In genomic region chr7:30973251-30973500, GRCm38 (mm10) we compare ENCODE assay signal across 8 mouse cellular contexts. TPM values are rescaled to one million over a fixed set of nuclear protein-coding genes. Genes with fewer than 3 reads are reported as not detected.
DNase-seq lines count a peak whose midpoint lies in the region; ATAC-seq and TF ChIP-seq lines count a peak whose summit lies in the region.

Gene Lsr (minus strand): TSS chr7:30973464.

- H3K4me3 ChIP-seq in heart, embryonic 14.5 days (ENCODE audit: control insufficient read depth in 1 of 2, insufficient read depth in 1 of 2, low read depth in 1 of 2, low read length in 2 of 2) = peak within 1 kb of the TSS; percentile 40 to 44
- peak within 1 kb of the TSS; percentile 61; the same call in 1 of the 2 replicates for H3K4me3 ChIP-seq in G1E (ENCODE audit: low read depth, low read length)
- H3K4me3 ChIP-seq in forebrain, embryonic 11.5 days (ENCODE audit: low read depth, low read length) = peak within 1 kb of the TSS; percentile 48
- H3K4me3 ChIP-seq in olfactory bulb, adult 2 months (ENCODE audit: insufficient read depth, low read depth, low read length) = peak within 1 kb of the TSS; percentile 30

- H3K4me2 ChIP-seq in heart, embryonic 14.5 days (ENCODE audit: low read length) = peak within 1 kb of the TSS; percentile 83
- peak within 1 kb of the TSS; percentile 78 for H3K4me2 ChIP-seq in forebrain, embryonic 11.5 days (ENCODE audit: low read depth, low read length, severe bottlenecking)

- no peaks in the 10 kb centered on the region for H3K9me3 ChIP-seq in heart, embryonic 14.5 days (ENCODE audit: control insufficient read depth, low read length)
- H3K9me3 ChIP-seq in G1E (replicated peaks) = peaks cover 8% of the 10 kb centered on the region
- no peaks in the 10 kb centered on the region for H3K9me3 ChIP-seq in forebrain, embryonic 11.5 days (ENCODE audit: control insufficient read depth, low read length)

- H3K36me3 ChIP-seq in heart, embryonic 14.5 days (ENCODE audit: control insufficient read depth, insufficient read depth, low read length) = no peaks in the 10 kb centered on the region
- no peaks in the 10 kb centered on the region for H3K36me3 ChIP-seq in G1E (replicated peaks)
- H3K36me3 ChIP-seq in forebrain, embryonic 11.5 days (ENCODE audit: control insufficient read depth, insufficient read depth, low read length) = no peaks in the 10 kb centered on the region; the same call in 1 of the 2 replicates

- peaks cover 9 to 10% of the 10 kb centered on the region in 2 experiments; a peak in 2 of 4 replicates for H3K4me1 ChIP-seq in heart, embryonic 14.5 days (ENCODE audit: control insufficient read depth in 2 of 2, insufficient read depth in 2 of 2, low read length in 2 of 2)
- H3K4me1 ChIP-seq in G1E (ENCODE audit: insufficient read depth, low read depth, low read length) = peaks cover 4% of the 10 kb centered on the region
- peaks cover 4% of the 10 kb centered on the region; the same call in 1 of the 2 replicates for H3K4me1 ChIP-seq in forebrain, embryonic 11.5 days (replicated peaks; ENCODE audit: control insufficient read depth, insufficient read depth, low read length)
- peaks cover 4% of the 10 kb centered on the region for H3K4me1 ChIP-seq in olfactory bulb, adult 2 months (ENCODE audit: control insufficient read depth, insufficient read depth, low read length)

- no peak within 1 kb of the TSS for H3K27ac ChIP-seq in heart, embryonic 14.5 days (replicated peaks in 1 of 2; ENCODE audit: control insufficient read depth in 1 of 2, insufficient read depth in 1 of 2, low read depth in 2 of 2, low read length in 2 of 2)
- no peak within 1 kb of the TSS for H3K27ac ChIP-seq in forebrain, embryonic 11.5 days (ENCODE audit: low read depth, low read length)
- no peak within 1 kb of the TSS for H3K27ac ChIP-seq in olfactory bulb, adult 2 months (ENCODE audit: insufficient read depth, low read depth, low read length)

- TF ChIP-seq CTCF in G1E (IDR thresholded peaks at IDR 0.05; ENCODE audit: low read depth, low read length) = no peak
- TF ChIP-seq CTCF in olfactory bulb, adult 2 months (IDR thresholded peaks at IDR 0.05; ENCODE audit: insufficient read depth, low read depth, low read length) = no peak

- intact Hi-C loops in heart, postnatal 14 days (cut with DNase I) = loop anchor here (2.0 to 10.0 kb wide), 3 partner anchors 72 to 241 kb away; partner anchors contain the start of gene Fxyd5

- ATAC-seq in heart, embryonic 14.5 days (ENCODE audit: insufficient number of reproducible peaks, insufficient read depth, low FRiP score, low read depth) = no peak
- no peak for ATAC-seq in G1E (ENCODE audit: extremely low read depth, insufficient number of reproducible peaks, low FRiP score, poor library complexity, severe bottlenecking)
- ATAC-seq in forebrain, embryonic 11.5 days (replicated peaks; ENCODE audit: low FRiP score) = peak; percentile 78

- 2% methylated on average over 18 of the region's 19 CpGs for WGBS in heart, embryonic 14.5 days
- 0% methylated on average over 19 of the region's 19 CpGs for WGBS in forebrain, embryonic 11.5 days
- 3% methylated on average over 19 of the region's 19 CpGs for WGBS in olfactory bulb, adult 2 months

- no peak for DNase-seq in heart, postnatal 14 days
- DNase-seq in G1E (ENCODE audit: low spot score) (no peak), liver (peak; percentile 66)
- DNase-seq in forebrain, embryonic 11.5 days (ENCODE audit: low spot score) = peak; percentile 81
- DNase-seq in right cerebral cortex, postnatal 25 days = no peak
- DNase-seq in spleen, adult 18-20 months = no peak

- TF ChIP-seq POLR2A in olfactory bulb, adult 2 months (IDR thresholded peaks at IDR 0.05; ENCODE audit: insufficient read depth, low read depth, low read length) = no peak

- peaks cover 22% of the 10 kb centered on the region for H3K27me3 ChIP-seq in heart, embryonic 14.5 days (ENCODE audit: control insufficient read depth, insufficient read depth, low read length)
- peaks cover 21% of the 10 kb centered on the region for H3K27me3 ChIP-seq in G1E (ENCODE audit: insufficient read depth, low read length)
- H3K27me3 ChIP-seq in forebrain, embryonic 11.5 days (ENCODE audit: control insufficient read depth, insufficient read depth, low read length) = no peaks in the 10 kb centered on the region; the same call in 1 of the 2 replicates

- peak within 1 kb of the TSS; percentile 56 for H3K9ac ChIP-seq in heart, embryonic 14.5 days (ENCODE audit: low read length)
- H3K9ac ChIP-seq in forebrain, embryonic 11.5 days (ENCODE audit: low read length) = peak within 1 kb of the TSS; percentile 67

RNA-seq across cellular contexts. Expression of gene Lsr, which starts in this region (rescaled TPM):
- 6.1 and 6.7 TPM in 2 replicates for polyA plus RNA-seq in heart, embryonic 14.5 days (2014; fragmentation: Nextera tagmentation; extraction: Ambion mirVana)
- total RNA-seq in heart, postnatal 14 days (2021) = 1 to 10 TPM; 4.2 to 5.0 TPM
- total RNA-seq in G1E (2014; fragmentation: Nextera tagmentation) (not detected in 2 replicates), G1E (2017) (0.11 TPM in 1 of 2 replicates, not detected in the other)
- not detected in 2 replicates for polyA plus RNA-seq in G1E (2012)
- polyA plus RNA-seq in forebrain, embryonic 11.5 days (2014; fragmentation: Nextera tagmentation; extraction: Ambion mirVana) = 30.8 and 32.5 TPM in 2 replicates
- polyA plus RNA-seq in olfactory bulb, adult 2 months (2012; ENCODE audit: insufficient read depth, insufficient read length, low replicate concordance, missing spikeins) = not detected in 2 replicates

Comparison
In these comparisons a context has a peak if more than half of its experiments do, and no peak if none do; other contexts are left out.
1. RNA of gene Lsr (total RNA-seq): 4.2 to 5.0 TPM in heart, postnatal 14 days; 0.11 TPM in G1E; every median in the first group is over 4 times any median in the second.
2. DNase-seq: peak in forebrain, embryonic 11.5 days (single experiment) and liver (single experiment); none in heart, postnatal 14 days (0 of 2), G1E (single experiment), right cerebral cortex, postnatal 25 days (single experiment) and spleen, adult 18-20 months (0 of 2).
3. Peak in every context shown above with its lines, with median percentiles within 50 percentile points of each other: H3K4me3 ChIP-seq.